Mouse (Mus musculus): ENCODE measurements around the gene Spata31d1b. TPM values are rescaled to one million over a fixed set of nuclear protein-coding genes. Genes with fewer than 3 reads are reported as not detected.
"Not testable (repeated sequence)": the region's sequence is repeated elsewhere in the genome, so short reads cannot be mapped to it uniquely, and the experiment has no call there.

Gene Spata31d1b
- polyA plus RNA-seq (2015; fragmentation: Nextera tagmentation; extraction: Ambion mirVana): not detected in 2 replicates

GRCm38 (mm10) chr13:59711984-59712383 is at the start of gene Spata31d1b:
Gene Spata31d1b, plus strand, starts transcription at chr13:59712284.
- not testable (repeated sequence) for H3K9me3 ChIP-seq; H3K27ac ChIP-seq (replicated peaks); H3K4me1 ChIP-seq; H3K4me2 ChIP-seq; ATAC-seq (ENCODE audit: extremely low read depth, insufficient number of reproducible peaks, low FRiP score, low TSS enrichment); H3K9ac ChIP-seq; H3K36me3 ChIP-seq; H3K4me3 ChIP-seq
- H3K27me3 ChIP-seq (replicated peaks): peaks cover 18% of the 10 kb centered on the region
- WGBS: 77% methylated on average over 3 of the region's 3 CpGs

- no peak overlapping the region for H3K9ac ChIP-seq
- H3K9me3 ChIP-seq: no peaks in the 10 kb centered on the region
- peaks cover 57% of the 10 kb centered on the region for H3K36me3 ChIP-seq
- H3K27me3 ChIP-seq (replicated peaks): no peaks in the 10 kb centered on the region
- H3K27ac ChIP-seq (replicated peaks): no peak overlapping the region
- no peak overlapping the region for H3K4me3 ChIP-seq
- WGBS: 88% methylated on average over 19 of the region's 19 CpGs
- no peak overlapping the region for H3K4me2 ChIP-seq
- ATAC-seq (ENCODE audit: extremely low read depth, insufficient number of reproducible peaks, low FRiP score, low TSS enrichment): no peak
- H3K4me1 ChIP-seq: peaks cover 10% of the 10 kb centered on the region
Measured at GRCm38 (mm10) chr13:59663939-59664712, 48.0 kb upstream of the Spata31d1b start.

- Histone ChIP-seq H3K4me2 (no peak overlapping the region), H3K9me3 (no peaks in the 10 kb centered on the region), H3K27ac (replicated peaks) (no peak overlapping the region), H3K4me1 (peaks cover 14% of the 10 kb centered on the region), H3K9ac (no peak overlapping the region), H3K27me3 (replicated peaks) (no peaks in the 10 kb centered on the region), H3K4me3 (no peak overlapping the region), H3K36me3 (peaks cover 32% of the 10 kb centered on the region)
- WGBS: 85% methylated on average over 5 of the region's 5 CpGs
- no peak for ATAC-seq (ENCODE audit: extremely low read depth, insufficient number of reproducible peaks, low FRiP score, low TSS enrichment)
Measured at GRCm38 (mm10) chr13:59667763-59668162, 44.3 kb upstream of the Spata31d1b start.

GRCm38 (mm10) chr13:59668501-59669093 is 43.5 kb upstream of the Spata31d1b start:
- Histone ChIP-seq H3K27ac (replicated peaks) (peak overlapping the region; percentile 71), H3K27me3 (replicated peaks) (no peaks in the 10 kb centered on the region), H3K4me2 (peak overlapping the region; percentile 39; the same call in 1 of the 2 replicates), H3K9me3 (no peaks in the 10 kb centered on the region), H3K9ac (peak overlapping the region; percentile 42; the same call in 1 of the 2 replicates), H3K36me3 (peaks cover 23% of the 10 kb centered on the region), H3K4me3 (no peak overlapping the region), H3K4me1 (peaks cover 18% of the 10 kb centered on the region)
- 34% methylated on average over 11 of the region's 11 CpGs for WGBS
- ATAC-seq (ENCODE audit: extremely low read depth, insufficient number of reproducible peaks, low FRiP score, low TSS enrichment): no peak

GRCm38 (mm10) chr13:59669946-59670345 is 42.1 kb upstream of the Spata31d1b start:
- 87% methylated on average over 10 of the region's 10 CpGs for WGBS
- H3K27ac ChIP-seq (replicated peaks): no peak overlapping the region
- no peaks in the 10 kb centered on the region for H3K27me3 ChIP-seq (replicated peaks)
- H3K4me2 ChIP-seq: no peak overlapping the region
- peaks cover 10% of the 10 kb centered on the region for H3K36me3 ChIP-seq
- peaks cover 28% of the 10 kb centered on the region for H3K4me1 ChIP-seq
- H3K4me3 ChIP-seq: no peak overlapping the region
- H3K9me3 ChIP-seq: no peaks in the 10 kb centered on the region
- no peak for ATAC-seq (ENCODE audit: extremely low read depth, insufficient number of reproducible peaks, low FRiP score, low TSS enrichment)
- H3K9ac ChIP-seq: no peak overlapping the region

GRCm38 (mm10) chr13:59671521-59671920 is 40.6 kb upstream of the Spata31d1b start:
- Histone ChIP-seq H3K27me3 (replicated peaks) (no peaks in the 10 kb centered on the region), H3K27ac (replicated peaks) (no peak overlapping the region), H3K9ac (no peak overlapping the region), H3K9me3 (no peaks in the 10 kb centered on the region), H3K36me3 (peaks cover 6% of the 10 kb centered on the region), H3K4me1 (peaks cover 28% of the 10 kb centered on the region), H3K4me2 (no peak overlapping the region), H3K4me3 (no peak overlapping the region)
- WGBS: 75% methylated on average over 2 of the region's 2 CpGs
- ATAC-seq (ENCODE audit: extremely low read depth, insufficient number of reproducible peaks, low FRiP score, low TSS enrichment): no peak

GRCm38 (mm10) chr13:59672248-59672647 is 39.8 kb upstream of the Spata31d1b start:
- no peak overlapping the region for H3K27ac ChIP-seq (replicated peaks)
- no peaks in the 10 kb centered on the region for H3K9me3 ChIP-seq
- H3K9ac ChIP-seq: no peak overlapping the region
- peaks cover 1% of the 10 kb centered on the region; the same call in 1 of the 2 replicates for H3K36me3 ChIP-seq
- peaks cover 28% of the 10 kb centered on the region for H3K4me1 ChIP-seq
- no peak for ATAC-seq (ENCODE audit: extremely low read depth, insufficient number of reproducible peaks, low FRiP score, low TSS enrichment)
- no peak overlapping the region for H3K4me2 ChIP-seq
- WGBS: 70% methylated on average over 6 of the region's 6 CpGs
- H3K27me3 ChIP-seq (replicated peaks): no peaks in the 10 kb centered on the region
- H3K4me3 ChIP-seq: no peak overlapping the region

GRCm38 (mm10) chr13:59673597-59673996 is 38.5 kb upstream of the Spata31d1b start:
- peaks cover 23% of the 10 kb centered on the region for H3K4me1 ChIP-seq
- WGBS: 76% methylated on average over 7 of the region's 7 CpGs
- no peak for ATAC-seq (ENCODE audit: extremely low read depth, insufficient number of reproducible peaks, low FRiP score, low TSS enrichment)
- no peak overlapping the region for H3K4me3 ChIP-seq
- 0 out of 2 replicates have a peak overlapping the region, but pooled peaks have one; percentile 44 for H3K9ac ChIP-seq
- no peaks in the 10 kb centered on the region for H3K9me3 ChIP-seq
- no peaks in the 10 kb centered on the region for H3K27me3 ChIP-seq (replicated peaks)
- no peaks in the 10 kb centered on the region for H3K36me3 ChIP-seq
- no peak overlapping the region for H3K27ac ChIP-seq (replicated peaks)
- peak overlapping the region; percentile 85; the same call in 1 of the 2 replicates for H3K4me2 ChIP-seq

- Histone ChIP-seq H3K4me1 (peaks cover 18% of the 10 kb centered on the region), H3K27me3 (replicated peaks) (no peaks in the 10 kb centered on the region), H3K9me3 (no peaks in the 10 kb centered on the region), H3K36me3 (no peaks in the 10 kb centered on the region), H3K9ac (peak overlapping the region; percentile 86), H3K27ac (replicated peaks) (no peak overlapping the region), H3K4me2 (peak overlapping the region; percentile 85), H3K4me3 (peak overlapping the region; percentile 84)
- WGBS: 29% methylated on average over 3 of the region's 3 CpGs
- ATAC-seq (ENCODE audit: extremely low read depth, insufficient number of reproducible peaks, low FRiP score, low TSS enrichment): no peak
Measured at GRCm38 (mm10) chr13:59674215-59674614, 37.9 kb upstream of the Spata31d1b start.

GRCm38 (mm10) chr13:59674761-59675150 is 37.3 kb upstream of the Spata31d1b start:
- ATAC-seq (ENCODE audit: extremely low read depth, insufficient number of reproducible peaks, low FRiP score, low TSS enrichment): no peak
- peak overlapping the region; percentile 85 for H3K4me2 ChIP-seq
- peak overlapping the region; percentile 86 for H3K9ac ChIP-seq
- H3K27me3 ChIP-seq (replicated peaks): no peaks in the 10 kb centered on the region
- H3K9me3 ChIP-seq: no peaks in the 10 kb centered on the region
- H3K4me1 ChIP-seq: peaks cover 18% of the 10 kb centered on the region
- H3K4me3 ChIP-seq: peak overlapping the region; percentile 84
- WGBS: 4% methylated on average over 13 of the region's 13 CpGs
- H3K27ac ChIP-seq (replicated peaks): peak overlapping the region; percentile 68
- H3K36me3 ChIP-seq: no peaks in the 10 kb centered on the region

GRCm38 (mm10) chr13:59675151-59676011 is 36.7 kb upstream of the Spata31d1b start, which contains the start of gene Golm1:
Gene Golm1, minus strand, starts transcription at chr13:59675811.
- no peaks in the 10 kb centered on the region for H3K36me3 ChIP-seq
- no peaks in the 10 kb centered on the region for H3K9me3 ChIP-seq
- peaks cover 18% of the 10 kb centered on the region for H3K4me1 ChIP-seq
- peak; percentile 65 for ATAC-seq (ENCODE audit: extremely low read depth, insufficient number of reproducible peaks, low FRiP score, low TSS enrichment)
- H3K4me3 ChIP-seq: peak within 1 kb of the TSS; percentile 84
- peak within 1 kb of the TSS; percentile 68 for H3K27ac ChIP-seq (replicated peaks)
- under 1% methylated on average over 44 of the region's 61 CpGs for WGBS
- no peaks in the 10 kb centered on the region for H3K27me3 ChIP-seq (replicated peaks)
- peak within 1 kb of the TSS; percentile 86 for H3K9ac ChIP-seq
- peak within 1 kb of the TSS; percentile 85 for H3K4me2 ChIP-seq

Data from heart, embryonic 13.5 days (tissue).